Mouse (Mus musculus): ENCODE data around the gene Olfr1225. TPM values are rescaled to one million over a fixed set of nuclear protein-coding genes. Genes with fewer than 3 reads are reported as not detected.
"Not testable (repeated sequence)": the region's sequence is repeated elsewhere in the genome, so short reads cannot be mapped to it uniquely, and the experiment has no call there.

Gene Olfr1225
- not detected for total RNA-seq (2021)
- long read RNA-seq, experiment 1 = 0 reads
- long read RNA-seq, experiment 2 = 0 reads

DNA sequence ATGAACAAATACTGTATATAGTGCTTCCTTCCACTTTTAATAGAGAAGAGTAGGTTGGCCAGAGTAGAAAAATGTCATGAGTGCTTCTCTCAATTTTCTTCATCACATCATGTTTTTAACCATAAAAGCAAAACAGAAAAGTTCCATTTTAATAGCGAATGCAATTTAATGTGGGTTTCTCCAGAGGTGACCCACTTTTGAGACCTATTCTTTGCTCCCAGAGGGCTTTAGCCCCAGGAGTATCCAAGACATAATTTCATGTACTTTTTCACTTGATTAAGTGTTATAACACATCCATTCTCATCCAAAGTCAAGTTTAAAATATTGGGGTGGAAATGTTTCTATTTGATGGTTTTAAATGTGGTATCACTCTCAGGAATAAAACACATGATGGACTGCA, at the start of gene Olfr1225:
Gene Olfr1225 (minus strand): TSS at position 101 of the 400 bp plus-strand sequence.
- no peak for DNase-seq (ENCODE audit: low spot score in 2 of 2)

DNA sequence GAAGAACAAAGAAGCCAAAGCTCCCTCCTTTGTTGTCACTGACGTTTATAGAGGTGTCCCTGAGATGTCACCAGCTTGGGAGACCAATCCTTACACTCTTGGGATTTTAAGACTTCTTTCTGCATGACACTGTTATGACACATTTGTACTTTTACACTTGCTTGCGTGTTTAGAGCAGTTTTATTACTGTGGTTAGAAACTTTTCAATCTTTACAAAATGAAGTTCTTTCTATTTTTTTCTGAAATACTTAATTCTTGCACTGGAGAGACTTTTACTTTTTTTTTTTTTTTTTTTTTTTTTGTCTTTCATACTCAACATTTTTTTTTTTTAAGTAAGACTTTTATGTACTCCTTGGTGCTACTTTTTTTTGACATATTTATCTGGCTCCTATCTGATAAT, 25.5 kb upstream of the Olfr1225 start, which contains the start of gene Olfr1226:
Gene Olfr1226 (minus strand): TSS at position 101 of the 400 bp plus-strand sequence.
- DNase-seq (ENCODE audit: low spot score in 2 of 2) = no peak

- DNase-seq (ENCODE audit: low spot score in 2 of 2) = no peak
Measured at GRCm38 (mm10) chr2:89196325-89196982, 22.0 kb upstream of the Olfr1225 start.

DNA sequence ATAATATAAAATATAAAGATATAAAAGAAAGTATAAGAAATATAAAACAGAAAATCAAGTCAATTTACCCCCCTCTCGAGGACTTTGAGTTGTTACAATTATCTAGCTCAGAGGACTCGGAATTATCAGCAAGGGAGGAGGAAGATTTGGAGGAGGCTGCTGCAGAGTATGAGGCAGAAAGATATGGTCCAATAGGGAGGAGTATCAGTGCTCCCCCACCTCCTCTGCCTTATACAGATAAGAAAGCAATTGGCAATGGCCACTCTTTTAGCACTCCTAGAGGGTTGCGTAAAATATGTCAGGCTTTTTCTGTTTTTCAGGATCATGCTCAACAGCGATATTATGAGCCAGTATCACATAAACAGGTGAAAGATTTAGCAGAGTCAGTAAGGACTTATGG, 9.8 kb downstream of the Olfr1225 start:
- DNase-seq (ENCODE audit: low spot score in 2 of 2) = not testable (repeated sequence)

DNA sequence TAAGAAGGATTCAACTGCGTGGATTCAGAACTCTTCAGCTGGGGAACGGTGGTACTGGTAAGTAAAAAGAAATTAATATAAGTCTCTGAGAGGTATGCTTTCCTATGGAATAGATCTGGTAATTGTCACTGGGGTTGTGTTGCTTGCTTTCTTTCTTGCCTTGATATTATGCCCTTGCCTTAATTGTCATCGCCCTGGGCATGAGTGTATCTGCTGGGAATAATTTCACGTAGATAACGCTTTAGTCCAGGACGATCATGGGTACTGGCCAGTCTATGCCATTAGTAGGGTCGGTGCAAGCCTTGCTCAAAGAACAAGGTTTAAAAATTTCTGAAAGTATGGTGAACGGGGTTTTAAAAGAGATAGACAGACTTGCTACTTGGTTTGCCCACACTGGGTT, 10.5 kb downstream of the Olfr1225 start, which contains the start of gene Olfr1224-ps1:
Gene Olfr1224-ps1 (minus strand): TSS at position 101 of the 400 bp plus-strand sequence.
- DNase-seq (ENCODE audit: low spot score in 2 of 2) = not testable (repeated sequence)

GRCm38 (mm10) chr2:89151460-89151859, 23.0 kb downstream of the Olfr1225 start, which contains the start of gene Olfr1223:
Gene Olfr1223 (minus strand): TSS chr2:89151560.
- DNase-seq (ENCODE audit: low spot score in 2 of 2) = no peak

GRCm38 (mm10) chr2:89132954-89133353, 41.5 kb downstream of the Olfr1225 start, which contains the start of gene Olfr1222:
Gene Olfr1222 (minus strand): TSS chr2:89133054.
- no peak for DNase-seq (ENCODE audit: low spot score in 2 of 2)

Other genes with a start within 250 kb of the Olfr1225 start
- not detected for gene Olfr1211, start 236.6 kb downstream of the Olfr1225 start, total RNA-seq (2021)
- not detected for gene Olfr1212, start 220.7 kb downstream of the Olfr1225 start, total RNA-seq (2021)
- gene Gm13762, start 194.4 kb downstream of the Olfr1225 start, total RNA-seq (2021) = not detected
- gene Olfr1214, start 182.0 kb downstream of the Olfr1225 start, total RNA-seq (2021) = not detected
- gene Olfr1215, start 167.7 kb downstream of the Olfr1225 start, total RNA-seq (2021) = not detected
- not detected for gene Olfr1216, start 156.3 kb downstream of the Olfr1225 start, total RNA-seq (2021)
- gene Olfr1217, start 142.6 kb downstream of the Olfr1225 start, total RNA-seq (2021) = not detected
- gene Olfr1218, start 113.5 kb downstream of the Olfr1225 start, total RNA-seq (2021) = not detected
- gene Olfr1219, start 91.2 kb downstream of the Olfr1225 start, total RNA-seq (2021) = not detected
- gene Olfr1220, start 67.8 kb downstream of the Olfr1225 start, total RNA-seq (2021) = not detected
- not detected for gene Olfr1221, start 57.4 kb downstream of the Olfr1225 start, total RNA-seq (2021)
- gene Olfr1222, start 41.6 kb downstream of the Olfr1225 start, total RNA-seq (2021) = not detected
- gene Olfr1223, start 23.1 kb downstream of the Olfr1225 start, total RNA-seq (2021) = not detected
- not detected for gene Olfr1224-ps1, start 10.6 kb downstream of the Olfr1225 start, total RNA-seq (2021)
- gene Olfr1226, start 25.4 kb upstream of the Olfr1225 start, total RNA-seq (2021) = not detected
- not detected for gene Olfr1228, start 79.4 kb upstream of the Olfr1225 start, total RNA-seq (2021)
- gene Olfr1229, start 113.3 kb upstream of the Olfr1225 start, total RNA-seq (2021) = not detected
- not detected for gene Olfr1230, start 122.6 kb upstream of the Olfr1225 start, total RNA-seq (2021)
- gene Olfr1231, start 132.4 kb upstream of the Olfr1225 start, total RNA-seq (2021) = not detected
- gene Olfr1232, start 155.0 kb upstream of the Olfr1225 start, total RNA-seq (2021) = not detected
- gene Olfr1233, start 167.7 kb upstream of the Olfr1225 start, total RNA-seq (2021) = not detected
- gene Olfr1234, start 190.2 kb upstream of the Olfr1225 start, total RNA-seq (2021) = not detected
- not detected for gene Olfr1238, start 235.0 kb upstream of the Olfr1225 start, total RNA-seq (2021)
- gene Olfr1239, start 245.7 kb upstream of the Olfr1225 start, total RNA-seq (2021) = not detected